Mouse (Mus musculus) layer of hippocampus, adult 8-10 months (tissue): Measurements from ENCODE around the gene Lrrc36. TPM values are rescaled to one million over a fixed set of nuclear protein-coding genes. Genes with fewer than 3 reads are reported as not detected.
A peak's percentile ranks its signal among the peaks of the same experiment; 100 is the strongest.

ENCODE experiments used
- DNase-seq, 2 experiments: peaks; one replicate each; pipeline ENCODE4 v3.0.0; 2022; ENCODE audit warnings: low spot score in 2 of 2
- total RNA-seq, 4 experiments: library from RNA; stranded (reverse); gene quantifications; 2 replicates each; pipeline ENCODE4 v1.2.4; 2022

Gene Lrrc36
- total RNA-seq, 4 experiments from 2014 or later: 0.73 to 1.4 (median 1.1) TPM

DNA sequence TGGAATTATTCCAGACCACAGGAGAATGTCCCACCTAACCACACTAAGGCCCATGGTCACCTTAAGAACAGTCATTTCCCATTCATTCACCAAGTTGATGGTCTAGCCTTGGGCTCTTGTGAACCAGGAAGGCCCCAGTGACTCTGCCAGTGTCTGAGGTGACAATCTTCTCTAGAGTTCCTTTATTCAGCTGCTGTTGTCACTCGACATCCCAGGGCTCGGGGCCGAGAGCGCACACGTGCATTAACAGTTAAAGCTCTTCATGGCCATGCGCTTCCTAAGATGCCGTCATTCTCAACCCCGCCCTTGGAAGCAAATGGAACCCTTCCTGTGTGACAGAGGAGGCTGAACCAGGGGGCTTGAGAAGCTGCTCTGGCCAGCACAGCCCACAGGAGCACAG is 68.8 kb downstream of the Lrrc36 start:
- DNase-seq: no peak

GRCm38 (mm10) chr8:105483212-105484029 is 70.0 kb downstream of the Lrrc36 start:
- no peak for DNase-seq

GRCm38 (mm10) chr8:105484030-105484368 is 70.6 kb downstream of the Lrrc36 start:
- DNase-seq: no peak

DNA sequence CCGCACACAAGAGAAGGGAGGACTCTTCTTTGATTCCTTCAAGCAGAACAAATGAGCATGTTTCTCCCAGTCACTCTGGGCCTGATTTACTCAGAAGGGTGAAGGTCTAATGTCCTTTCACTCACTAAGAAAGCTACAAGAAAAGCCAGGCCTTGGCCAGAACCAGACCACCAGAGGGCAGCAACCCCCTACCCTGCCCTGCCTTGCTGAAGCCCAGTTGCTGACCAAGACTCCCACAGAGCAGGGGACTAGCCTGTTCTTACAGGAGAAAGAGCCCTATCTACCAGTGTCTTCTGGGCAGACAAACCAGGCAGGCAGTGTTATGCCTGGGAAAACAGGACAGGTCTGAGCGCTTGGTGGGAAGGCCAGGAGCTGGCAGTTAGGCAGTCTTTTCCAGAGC is 71.0 kb downstream of the Lrrc36 start:
- DNase-seq: no peak

GRCm38 (mm10) chr8:105488082-105488481 is 74.7 kb downstream of the Lrrc36 start:
- no peak for DNase-seq

- no peak for DNase-seq
These were observed 75.9 kb downstream of the Lrrc36 start for GRCm38 (mm10) chr8:105489281-105489680.

DNA sequence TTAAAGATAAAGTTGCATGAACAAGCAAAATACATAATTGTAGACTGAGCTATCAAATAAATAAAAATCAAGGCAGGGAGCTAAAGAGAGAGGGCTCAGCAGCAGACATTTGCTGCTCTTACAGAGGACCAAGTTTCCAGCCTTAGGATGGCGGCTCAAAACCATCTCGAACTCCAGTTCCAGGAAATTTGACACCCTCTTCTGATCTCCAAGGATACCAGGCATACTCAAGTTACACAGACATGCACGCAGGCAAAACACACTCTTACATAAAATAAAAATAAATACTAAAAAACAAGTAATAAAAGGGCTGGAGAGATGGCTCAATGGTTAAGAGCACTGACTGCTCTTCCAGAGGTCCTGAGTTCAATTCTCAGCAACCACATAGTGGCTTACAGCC is 80.1 kb downstream of the Lrrc36 start:
- no peak for DNase-seq

- DNase-seq: no peak
These were observed 81.2 kb downstream of the Lrrc36 start for GRCm38 (mm10) chr8:105494566-105494965.

GRCm38 (mm10) chr8:105495350-105496302 is 82.3 kb downstream of the Lrrc36 start:
- no peak for DNase-seq

- peak; percentile 64 to 87 for DNase-seq
These were observed 83.2 kb downstream of the Lrrc36 start, which contains the start of gene Zdhhc1 for GRCm38 (mm10) chr8:105496439-105497180. Zdhhc1 (minus strand) TSS chr8:105496902.

DNA sequence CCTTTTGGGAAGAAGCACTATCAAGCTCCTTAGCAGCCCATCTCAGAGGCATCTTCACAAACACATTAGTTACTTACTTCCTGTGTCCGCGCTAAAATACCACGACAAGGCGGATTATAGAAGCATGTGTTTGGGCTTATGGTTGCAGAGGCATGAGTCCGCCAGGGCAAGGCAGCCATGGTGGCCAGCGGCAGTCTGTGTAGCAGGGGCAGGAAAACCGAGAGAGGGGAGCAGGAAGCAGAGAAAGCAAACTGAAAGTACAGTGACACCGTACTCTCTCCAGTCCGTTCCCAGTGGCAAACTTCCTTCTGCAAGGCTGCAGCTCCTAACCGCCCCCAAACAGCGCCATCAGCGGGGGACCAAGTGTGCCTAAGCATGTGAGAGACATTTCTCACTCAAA is 86.4 kb downstream of the Lrrc36 start:
- no peak for DNase-seq

GRCm38 (mm10) chr8:105504617-105505016 is 91.2 kb downstream of the Lrrc36 start:
- DNase-seq: no peak

DNA sequence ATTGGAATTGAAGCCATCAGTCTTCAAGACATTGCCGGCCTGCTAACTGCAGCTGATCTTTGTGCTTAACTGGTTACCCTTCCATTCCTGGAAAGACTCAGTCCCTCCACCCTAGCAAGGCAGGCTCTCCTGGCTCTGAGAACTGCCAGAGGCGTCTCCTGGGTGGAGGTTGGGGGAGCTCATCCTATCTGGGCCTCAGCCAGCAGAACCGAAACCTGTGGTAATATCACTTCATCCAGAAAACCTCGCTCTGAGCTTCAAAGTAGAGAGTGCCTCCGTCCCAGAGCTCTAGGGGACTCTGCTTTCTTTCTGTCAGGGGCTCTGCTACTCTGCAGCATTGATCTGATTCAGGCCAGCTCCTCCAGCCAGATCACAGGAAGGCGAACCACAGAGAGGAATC is 93.6 kb downstream of the Lrrc36 start:
- DNase-seq: no peak

DNA sequence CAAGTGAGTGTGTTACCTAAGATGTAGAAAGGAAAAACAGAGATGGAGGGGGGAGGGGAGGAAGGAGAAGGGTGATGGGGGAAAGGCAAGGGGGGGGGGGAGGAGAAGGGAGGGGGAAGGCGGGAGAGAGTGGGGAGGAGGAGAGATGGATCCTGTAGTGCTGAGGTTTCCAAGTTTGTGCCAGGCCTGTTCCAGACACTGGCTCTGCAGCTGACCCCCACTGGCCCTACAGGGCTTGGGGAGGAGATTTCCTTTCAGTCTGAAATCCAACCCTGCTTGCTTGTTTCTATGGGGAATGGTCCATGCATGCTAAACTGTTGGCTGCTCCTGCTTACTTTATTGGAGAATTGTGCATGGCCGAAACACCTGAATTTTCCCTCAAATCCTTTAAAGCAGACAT is 95.4 kb downstream of the Lrrc36 start:
- no peak for DNase-seq

GRCm38 (mm10) chr8:105509997-105510735 is 96.8 kb downstream of the Lrrc36 start:
- no peak for DNase-seq

Other genes starting within 250 kb of the Lrrc36 start
- gene Cbfb, start 242.9 kb upstream of the Lrrc36 start, total RNA-seq: 10 to 100 TPM; 19.5 to 27.1 (median 23.1) TPM
- gene D230025D16Rik, start 188.4 kb upstream of the Lrrc36 start, total RNA-seq: 10 to 100 TPM; 34.1 to 38.6 (median 36.6) TPM
- gene B3gnt9, start 158.4 kb upstream of the Lrrc36 start, total RNA-seq: 1 to 10 TPM; 3.0 to 4.0 (median 3.8) TPM
- gene Tradd, start 149.0 kb upstream of the Lrrc36 start, total RNA-seq: 10 to 100 TPM in 1 of 4 experiments, 1 to 10 TPM in 3; 9.2 to 10.1 (median 9.8) TPM
- 1 to 10 TPM; 1.2 to 1.5 (median 1.5) TPM for gene Fbxl8, start 148.9 kb upstream of the Lrrc36 start, total RNA-seq
- 10 to 100 TPM; 10.6 to 12.9 (median 12.0) TPM for gene Hsf4, start 143.8 kb upstream of the Lrrc36 start, total RNA-seq
- gene Nol3, start 137.4 kb upstream of the Lrrc36 start, total RNA-seq: 10 to 100 TPM in 2 of 4 experiments, 1 to 10 TPM in 2; 8.2 to 14.0 (median 11.6) TPM
- 10 to 100 TPM; 20.4 to 25.4 (median 21.7) TPM for gene 4931428F04Rik, start 123.7 kb upstream of the Lrrc36 start, total RNA-seq
- 1 to 10 TPM in 2 of 4 experiments, under 1 TPM in 2; 0.89 to 2.1 (median 1.0) TPM for gene Exoc3l, start 117.5 kb upstream of the Lrrc36 start, total RNA-seq
- gene E2f4, start 115.9 kb upstream of the Lrrc36 start, total RNA-seq: 10 to 100 TPM; 36.4 to 38.9 (median 37.6) TPM
- gene Elmo3, start 108.0 kb upstream of the Lrrc36 start, total RNA-seq: 1 to 10 TPM in 2 of 4 experiments, under 1 TPM in 2; 0.63 to 2.3 (median 1.4) TPM
- 10 to 100 TPM in 1 of 4 experiments, 1 to 10 TPM in 3; 6.7 to 10.1 (median 8.7) TPM for gene Lrrc29, start 87.3 kb upstream of the Lrrc36 start, total RNA-seq
- 10 to 100 TPM; 40.2 to 47.2 (median 43.3) TPM for gene Tmem208, start 87.2 kb upstream of the Lrrc36 start, total RNA-seq
- gene Fhod1, start 65.6 kb upstream of the Lrrc36 start, total RNA-seq: 1 to 10 TPM; 2.4 to 6.3 (median 5.2) TPM
- gene Slc9a5, start 64.7 kb upstream of the Lrrc36 start, total RNA-seq: 10 to 100 TPM; 13.9 to 15.4 (median 14.4) TPM
- 1 to 10 TPM in 2 of 4 experiments, under 1 TPM in 2; 0.70 to 1.8 (median 0.95) TPM for gene Plekhg4, start 40.3 kb upstream of the Lrrc36 start, total RNA-seq
- not detected for gene Kctd19, start 69 bp upstream of the Lrrc36 start, total RNA-seq
- 10 to 100 TPM; 42.2 to 55.5 (median 47.9) TPM for gene Tppp3, start 58.0 kb downstream of the Lrrc36 start, total RNA-seq
- gene Zdhhc1, start 83.3 kb downstream of the Lrrc36 start, total RNA-seq: 10 to 100 TPM; 35.1 to 41.2 (median 40.8) TPM
- gene Hsd11b2, start 105.2 kb downstream of the Lrrc36 start, total RNA-seq: not detected
- 100 to 1,000 TPM; 258 to 301 (median 285) TPM for gene Atp6v0d1, start 152.5 kb downstream of the Lrrc36 start, total RNA-seq
- gene Ripor1, start 191.7 kb downstream of the Lrrc36 start, total RNA-seq: 10 to 100 TPM; 75.4 to 83.7 (median 81.8) TPM
- gene Ctcf, start 223.0 kb downstream of the Lrrc36 start, total RNA-seq: 10 to 100 TPM; 67.5 to 77.9 (median 71.5) TPM
- gene Agrp, start 223.8 kb downstream of the Lrrc36 start, total RNA-seq: under 1 TPM in 1 of 4 experiments, not detected in 3; 0.79 TPM